Mouse (Mus musculus) liver, embryonic 14.5 days (tissue): ENCODE results near the gene Eng.

Experiments used
- CTCF ChIP-seq: IDR thresholded peaks from 2 replicates; pipeline ENCODE4 v1.5.1; 2016; ENCODE audit warnings: antibody characterized with exemption, low read depth, control low read depth
- EP300 ChIP-seq: IDR thresholded peaks from 2 replicates; pipeline ENCODE4 v1.6.1; 2016; ENCODE audit warnings: antibody characterized with exemption, low read depth

DNA sequence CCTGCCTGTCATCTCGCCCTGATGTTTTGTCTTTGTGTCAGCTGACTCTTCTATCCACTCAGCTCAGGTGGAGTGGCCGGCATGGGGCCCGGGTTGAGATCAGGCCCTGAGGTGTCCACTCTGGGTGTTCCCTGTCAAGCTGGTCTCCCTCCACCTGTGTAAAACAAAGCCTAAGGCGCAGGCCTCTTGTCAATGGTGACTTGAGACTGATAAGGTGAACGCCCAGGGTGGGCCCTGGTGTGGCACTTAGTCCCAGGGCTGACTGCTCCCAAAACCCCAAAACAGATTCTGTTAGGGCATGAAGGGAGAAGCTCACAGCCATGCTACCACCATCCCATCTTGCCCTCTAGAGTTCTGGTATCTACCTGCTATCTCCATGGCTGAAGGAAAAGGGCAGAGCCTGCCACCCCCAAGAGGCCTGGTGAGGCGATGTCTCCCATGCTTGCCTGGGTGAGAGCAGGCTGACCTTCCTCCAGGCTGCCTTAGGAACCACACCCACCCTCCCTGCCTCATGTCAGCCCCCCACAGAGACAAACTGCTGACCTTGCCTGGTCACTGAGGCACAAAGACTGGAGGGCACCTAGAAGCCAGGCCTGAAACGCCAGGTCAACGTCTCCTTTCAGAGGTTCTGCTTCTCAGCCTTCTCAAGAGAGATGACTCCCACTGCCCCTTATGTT lies 1.5 kb upstream of the Eng start:
- TF ChIP-seq CTCF (no peak), EP300 (no peak)
